Mouse (Mus musculus): Measurements from ENCODE around the gene Cftr. TPM values are rescaled to one million over a fixed set of nuclear protein-coding genes. Genes with fewer than 3 reads are reported as not detected.

Gene Cftr
- 4.2 and 4.7 TPM in 2 replicates for polyA plus RNA-seq (2015; fragmentation: Nextera tagmentation; extraction: Ambion mirVana)

DNA sequence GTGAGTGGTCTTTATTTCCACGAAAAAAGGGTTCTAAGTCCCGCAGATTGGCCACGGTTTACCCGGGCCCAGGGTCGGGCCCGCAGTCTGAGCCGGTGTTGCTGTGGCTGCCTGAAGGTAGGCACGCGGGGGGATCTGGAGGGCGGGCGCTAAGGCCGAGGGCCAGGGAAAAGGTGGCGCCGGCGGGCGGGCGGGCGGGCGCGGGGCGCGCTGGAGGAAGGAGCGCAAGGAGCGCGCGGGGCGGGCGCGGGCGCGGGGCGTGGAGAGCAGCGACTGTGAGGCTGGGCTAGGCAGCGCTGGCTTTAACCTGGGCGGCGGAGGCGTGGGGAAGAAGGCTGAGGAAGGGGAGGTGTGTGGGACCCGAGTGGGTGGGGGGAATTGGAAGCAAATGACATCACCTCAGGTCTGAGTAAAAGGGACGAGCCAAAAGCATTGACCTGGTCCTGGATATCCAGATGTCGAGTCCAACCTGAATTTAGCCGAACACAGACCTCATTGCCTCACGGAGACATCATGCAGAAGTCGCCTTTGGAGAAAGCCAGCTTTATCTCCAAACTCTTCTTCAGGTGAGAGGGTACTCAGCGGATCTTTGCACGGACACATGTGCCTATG is at the start of gene Cftr:
Cftr (plus strand) TSS at position 377 of the 612 bp plus-strand sequence.
- Histone ChIP-seq H3K27me3 (no peaks in the 10 kb centered on the region), H3K4me1 (no peaks in the 10 kb centered on the region), H3K4me3 (replicated peaks) (peak within 1 kb of the TSS; percentile 52), H3K36me3 (no peaks in the 10 kb centered on the region), H3K9ac (peak within 1 kb of the TSS; percentile 42), H3K9me3 (replicated peaks) (no peaks in the 10 kb centered on the region), H3K27ac (no peak within 1 kb of the TSS), H3K4me2 (peak within 1 kb of the TSS; percentile 85)
- ATAC-seq (replicated peaks; ENCODE audit: low FRiP score) = peak; percentile 89
- 1% methylated on average over 43 of the region's 45 CpGs for WGBS

DNA sequence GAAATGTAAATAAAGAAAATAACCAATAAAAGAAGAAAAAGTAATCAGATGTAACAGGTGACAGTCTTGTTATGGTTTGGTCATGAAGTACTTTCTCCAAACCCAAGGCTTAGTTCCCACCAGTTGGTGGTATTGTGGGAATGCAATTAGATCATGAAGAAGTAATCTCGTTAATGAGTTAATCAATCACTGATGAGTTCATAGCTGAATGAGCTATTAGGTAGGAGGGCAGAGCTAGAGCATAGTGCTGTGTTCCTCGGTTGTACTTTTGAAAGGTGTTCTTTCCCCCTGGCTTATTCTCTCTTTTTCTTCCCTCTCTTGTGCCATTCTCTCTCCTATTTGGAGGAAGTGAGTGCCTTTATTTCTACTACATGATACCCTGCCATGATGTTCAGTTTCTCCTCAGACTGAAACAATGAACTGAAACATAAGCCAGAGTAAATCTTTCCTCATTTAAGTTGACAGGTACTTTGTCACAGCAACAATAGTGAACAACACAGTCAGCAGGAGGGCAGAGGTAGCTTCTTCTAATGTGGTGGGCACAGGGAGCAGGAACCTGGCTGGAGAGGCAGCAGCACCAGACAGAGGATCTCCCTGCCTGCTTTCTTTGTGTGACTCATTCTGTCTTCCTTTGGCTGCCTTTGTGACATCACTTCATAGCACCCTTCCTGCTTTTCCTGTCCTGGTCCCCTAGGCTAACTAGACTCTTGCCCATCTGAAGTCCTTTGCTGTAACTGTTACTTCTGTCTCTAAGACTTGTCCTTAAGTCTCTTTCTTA is 43.1 kb upstream of the Cftr start:
- peak; percentile 70 for ATAC-seq (replicated peaks; ENCODE audit: low FRiP score)
- 71% methylated on average over 2 of the region's 2 CpGs for WGBS
- H3K27me3 ChIP-seq = no peaks in the 10 kb centered on the region
- no peak overlapping the region for H3K9ac ChIP-seq
- H3K27ac ChIP-seq = no peak overlapping the region
- no peak overlapping the region for H3K4me3 ChIP-seq (replicated peaks)
- no peaks in the 10 kb centered on the region for H3K36me3 ChIP-seq
- peaks cover 4% of the 10 kb centered on the region; the same call in 1 of the 2 replicates for H3K4me1 ChIP-seq
- no peaks in the 10 kb centered on the region for H3K9me3 ChIP-seq (replicated peaks)
- no peak overlapping the region for H3K4me2 ChIP-seq

DNA sequence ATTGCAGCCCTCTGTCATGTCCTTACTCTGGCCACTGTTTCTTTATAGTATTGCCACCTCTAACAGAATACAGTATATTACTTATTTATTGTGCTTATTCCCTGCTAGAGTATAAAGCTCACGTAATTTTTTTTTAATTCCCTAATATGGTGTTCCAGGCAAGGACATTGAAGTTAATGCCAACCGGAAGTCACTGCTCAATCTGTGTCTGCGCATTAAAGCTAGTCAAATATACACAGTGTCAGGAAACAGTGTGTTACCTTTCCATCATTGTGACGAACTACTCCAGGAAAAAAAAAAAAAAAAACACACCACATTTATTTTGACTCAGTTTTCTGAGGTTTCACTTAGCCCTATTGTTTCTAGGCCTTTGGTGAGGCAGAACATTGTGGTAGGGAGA is 42.4 kb upstream of the Cftr start:
- 77% methylated on average over 4 of the region's 4 CpGs for WGBS
- H3K4me3 ChIP-seq (replicated peaks) = no peak overlapping the region
- ATAC-seq (replicated peaks; ENCODE audit: low FRiP score) = no peak
- H3K4me2 ChIP-seq = no peak overlapping the region
- H3K9ac ChIP-seq = no peak overlapping the region
- no peaks in the 10 kb centered on the region for H3K36me3 ChIP-seq
- H3K4me1 ChIP-seq = peaks cover 4% of the 10 kb centered on the region; the same call in 1 of the 2 replicates
- H3K9me3 ChIP-seq (replicated peaks) = no peaks in the 10 kb centered on the region
- no peak overlapping the region for H3K27ac ChIP-seq
- no peaks in the 10 kb centered on the region for H3K27me3 ChIP-seq

DNA sequence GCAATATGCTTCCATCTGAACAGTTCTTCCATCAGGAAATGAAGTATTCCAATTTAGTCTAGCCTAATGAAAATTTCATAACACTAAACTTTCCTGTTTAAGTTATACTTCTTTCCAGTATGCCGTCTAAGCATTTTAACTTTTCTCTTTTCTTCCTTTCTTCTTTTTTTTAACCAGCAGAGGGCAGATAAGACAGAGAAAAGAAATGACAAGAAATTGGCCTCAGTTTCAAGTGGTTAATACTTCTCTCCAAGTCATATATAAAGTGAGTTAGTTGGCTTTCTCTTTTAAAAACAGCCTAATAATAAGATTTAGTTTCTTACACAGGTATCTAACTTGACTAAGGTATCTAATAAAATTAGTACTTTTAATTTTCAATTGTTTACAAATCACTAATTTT is 35.2 kb upstream of the Cftr start:
- no peak for ATAC-seq (replicated peaks; ENCODE audit: low FRiP score)
- H3K27me3 ChIP-seq = no peaks in the 10 kb centered on the region
- H3K9me3 ChIP-seq (replicated peaks) = no peaks in the 10 kb centered on the region

DNA sequence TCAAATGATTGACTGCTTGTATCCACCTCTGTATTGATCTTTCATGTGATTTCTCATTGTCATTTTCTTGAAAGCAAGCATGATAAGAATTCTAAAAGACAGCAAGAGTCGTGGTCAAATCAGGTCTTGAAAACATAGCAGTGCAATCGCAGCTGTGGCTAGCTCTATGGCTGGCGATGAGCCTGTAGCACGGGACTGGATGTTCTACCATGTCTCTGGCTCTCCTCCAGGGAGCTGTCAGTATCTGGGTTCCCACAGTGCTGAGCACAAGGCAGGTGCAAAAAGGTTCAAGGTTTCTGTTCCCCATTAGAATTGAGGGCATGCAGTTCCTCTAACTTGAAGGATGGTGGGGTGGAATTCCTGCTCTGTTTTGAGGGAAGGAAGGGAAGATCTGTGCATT is 17.5 kb upstream of the Cftr start:
- H3K9me3 ChIP-seq (replicated peaks) = no peaks in the 10 kb centered on the region
- H3K27ac ChIP-seq = no peak overlapping the region
- no peak overlapping the region for H3K4me3 ChIP-seq (replicated peaks)
- 75% methylated on average over 4 of the region's 4 CpGs for WGBS
- no peaks in the 10 kb centered on the region for H3K27me3 ChIP-seq
- H3K4me2 ChIP-seq = no peak overlapping the region
- H3K9ac ChIP-seq = no peak overlapping the region
- H3K36me3 ChIP-seq = no peaks in the 10 kb centered on the region
- no peaks in the 10 kb centered on the region for H3K4me1 ChIP-seq
- ATAC-seq (replicated peaks; ENCODE audit: low FRiP score) = no peak

More for the DNA sequence above, 35.2 kb upstream of the Cftr start:
- Histone ChIP-seq H3K4me1 (no peaks in the 10 kb centered on the region), H3K9ac (no peak overlapping the region), H3K4me2 (no peak overlapping the region), H3K36me3 (no peaks in the 10 kb centered on the region), H3K4me3 (replicated peaks) (no peak overlapping the region), H3K27ac (no peak overlapping the region)
- 44% methylated on average over 1 of the region's 1 CpGs for WGBS

DNA sequence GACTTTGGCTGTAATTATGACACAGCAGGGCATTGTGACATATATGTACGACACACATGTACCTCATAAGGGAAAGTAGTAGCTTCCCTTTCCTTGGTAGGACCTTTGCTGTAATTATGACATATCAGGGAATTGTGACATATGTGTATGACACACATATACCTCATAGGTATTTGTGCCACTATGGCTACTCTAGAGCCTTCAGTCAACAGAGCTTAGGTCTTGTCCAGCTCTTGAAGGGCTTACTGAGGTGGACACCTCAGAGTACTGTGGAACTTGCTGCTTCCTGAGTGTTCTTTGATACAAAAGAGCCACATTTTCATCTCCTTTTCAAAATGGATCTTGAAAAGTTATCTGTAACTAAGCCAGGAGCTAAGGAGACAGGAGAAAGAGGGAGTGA is 869 bp upstream of the Cftr start:
- no peaks in the 10 kb centered on the region for H3K36me3 ChIP-seq
- no peak overlapping the region for H3K27ac ChIP-seq
- no peaks in the 10 kb centered on the region for H3K4me1 ChIP-seq
- H3K4me3 ChIP-seq (replicated peaks) = no peak overlapping the region
- no peaks in the 10 kb centered on the region for H3K9me3 ChIP-seq (replicated peaks)
- no peak for ATAC-seq (replicated peaks; ENCODE audit: low FRiP score)
- no peak overlapping the region for H3K9ac ChIP-seq
- H3K27me3 ChIP-seq = no peaks in the 10 kb centered on the region
- no peak overlapping the region for H3K4me2 ChIP-seq
- WGBS = 91% methylated on average over 1 of the region's 1 CpGs

DNA sequence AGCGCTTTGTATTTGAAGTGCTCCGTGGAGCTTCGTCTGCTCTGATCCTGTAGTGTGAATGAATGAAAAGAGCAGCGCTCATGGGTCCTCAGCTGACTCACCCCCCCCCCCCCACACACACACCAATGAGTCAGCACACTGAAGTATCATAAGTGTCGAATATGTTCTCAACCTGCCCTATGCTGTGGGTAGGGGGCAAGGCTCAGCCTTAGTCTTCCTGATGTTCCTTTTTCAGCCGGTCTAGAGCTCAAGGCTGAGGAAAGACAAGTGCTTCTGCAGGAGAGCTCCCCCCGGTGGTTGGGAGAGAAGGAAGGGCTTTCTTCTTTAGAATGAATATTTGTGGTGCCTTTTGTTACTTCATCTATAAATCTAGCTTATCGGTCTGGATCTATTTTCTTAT is 1.1 kb downstream of the Cftr start:
- WGBS = 64% methylated on average over 8 of the region's 8 CpGs
- Histone ChIP-seq H3K4me1 (no peaks in the 10 kb centered on the region), H3K9me3 (replicated peaks) (no peaks in the 10 kb centered on the region), H3K27ac (no peak overlapping the region), H3K4me2 (peak overlapping the region; percentile 30; the same call in 1 of the 2 replicates), H3K4me3 (replicated peaks) (peak overlapping the region; percentile 17; the same call in 1 of the 2 replicates), H3K36me3 (no peaks in the 10 kb centered on the region), H3K9ac (no peak overlapping the region), H3K27me3 (no peaks in the 10 kb centered on the region)
- ATAC-seq (replicated peaks; ENCODE audit: low FRiP score) = peak; percentile 52; the same call in 1 of the 2 replicates

DNA sequence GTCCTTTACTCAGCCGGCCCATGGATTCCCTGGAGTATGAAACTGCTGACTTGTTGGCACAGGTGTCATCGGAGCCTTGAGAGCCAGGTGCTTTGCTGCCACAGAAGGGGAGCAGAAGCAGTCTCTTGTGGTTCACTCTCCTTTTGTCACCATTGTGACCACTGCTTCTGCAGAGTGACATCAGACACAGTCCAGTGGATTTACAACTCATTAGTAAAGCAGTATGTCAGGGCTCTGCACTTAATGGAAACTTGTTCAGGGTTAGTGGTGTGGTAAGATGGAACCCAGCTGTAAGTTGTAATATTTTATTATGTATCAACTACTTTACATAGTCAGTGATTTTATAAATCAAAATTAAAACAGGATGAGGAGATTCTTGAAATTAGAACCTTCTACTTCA is 7.0 kb downstream of the Cftr start:
- no peaks in the 10 kb centered on the region for H3K4me1 ChIP-seq
- 64% methylated on average over 2 of the region's 2 CpGs for WGBS
- no peak overlapping the region for H3K4me2 ChIP-seq
- ATAC-seq (replicated peaks; ENCODE audit: low FRiP score) = peak; percentile 79
- no peak overlapping the region for H3K9ac ChIP-seq
- H3K4me3 ChIP-seq (replicated peaks) = no peak overlapping the region
- no peaks in the 10 kb centered on the region for H3K27me3 ChIP-seq
- H3K27ac ChIP-seq = no peak overlapping the region
- H3K9me3 ChIP-seq (replicated peaks) = no peaks in the 10 kb centered on the region
- no peaks in the 10 kb centered on the region for H3K36me3 ChIP-seq

DNA sequence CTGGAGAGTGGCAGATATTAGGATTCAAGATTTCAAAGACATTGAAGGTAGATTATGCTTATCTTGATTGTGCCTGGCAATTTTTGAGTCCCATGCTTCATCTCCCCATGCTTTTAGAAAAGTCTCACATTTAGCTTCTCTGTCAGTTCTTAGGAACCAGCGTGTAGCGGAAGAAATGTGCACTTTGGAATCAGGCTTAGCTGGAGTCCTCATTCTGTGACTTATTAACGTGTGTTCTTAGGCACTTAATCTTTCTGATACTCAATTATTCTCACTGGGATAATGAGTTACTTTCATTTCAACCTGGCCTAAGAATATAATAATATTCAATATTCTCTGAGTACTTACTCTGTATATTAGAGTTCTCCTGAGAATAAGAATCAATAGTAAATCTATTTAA is 10.2 kb downstream of the Cftr start:
- Histone ChIP-seq H3K36me3 (no peaks in the 10 kb centered on the region), H3K27ac (no peak overlapping the region), H3K9me3 (replicated peaks) (no peaks in the 10 kb centered on the region), H3K4me1 (no peaks in the 10 kb centered on the region), H3K4me2 (no peak overlapping the region), H3K27me3 (no peaks in the 10 kb centered on the region), H3K9ac (no peak overlapping the region), H3K4me3 (replicated peaks) (no peak overlapping the region)
- no peak for ATAC-seq (replicated peaks; ENCODE audit: low FRiP score)
- 70% methylated on average over 3 of the region's 3 CpGs for WGBS

DNA sequence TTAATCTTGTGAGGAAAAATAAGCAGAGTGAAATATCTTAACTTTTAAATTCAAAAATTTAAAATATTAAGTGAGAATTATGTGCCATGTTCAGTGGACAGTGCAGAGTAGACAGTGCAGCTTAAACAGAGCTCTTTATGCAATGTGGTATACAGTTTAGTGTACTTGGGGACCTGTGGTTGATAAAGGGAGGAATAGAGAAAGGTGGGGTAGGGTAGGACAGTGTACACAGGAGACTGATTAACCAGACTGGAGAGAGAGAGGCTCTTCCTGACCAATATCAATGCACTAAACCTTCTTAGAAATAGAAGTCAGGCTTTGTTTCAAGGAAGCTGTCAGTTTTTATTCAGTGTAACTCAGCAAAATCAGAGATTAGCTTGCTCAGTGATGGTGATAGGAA is 12.4 kb downstream of the Cftr start:
- H3K27me3 ChIP-seq = no peaks in the 10 kb centered on the region
- no peaks in the 10 kb centered on the region for H3K4me1 ChIP-seq
- no peak overlapping the region for H3K4me3 ChIP-seq (replicated peaks)
- no peaks in the 10 kb centered on the region for H3K9me3 ChIP-seq (replicated peaks)
- no peak overlapping the region for H3K9ac ChIP-seq
- no peak overlapping the region for H3K4me2 ChIP-seq
- no peak for ATAC-seq (replicated peaks; ENCODE audit: low FRiP score)
- no peak overlapping the region for H3K27ac ChIP-seq
- H3K36me3 ChIP-seq = no peaks in the 10 kb centered on the region

DNA sequence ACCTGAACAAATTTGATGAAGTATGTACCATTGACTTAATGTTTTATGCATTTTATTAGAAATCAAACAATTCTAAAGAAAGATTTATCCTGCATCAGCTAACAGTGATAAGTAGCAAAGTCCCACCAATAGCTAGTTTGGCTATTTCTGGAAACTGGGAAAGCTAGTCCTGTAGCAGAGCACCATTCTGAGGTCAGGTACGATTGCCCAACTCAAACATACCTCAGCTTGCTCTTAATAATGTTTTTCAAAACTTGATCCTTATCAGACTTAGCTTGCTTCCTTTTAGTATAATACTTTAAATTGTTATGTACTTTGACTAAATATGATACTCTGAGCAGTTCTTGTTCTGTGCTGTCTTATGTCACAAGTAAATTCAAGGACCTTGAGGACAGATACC is 50.2 kb downstream of the Cftr start:
- no peak for ATAC-seq (replicated peaks; ENCODE audit: low FRiP score)
- H3K4me2 ChIP-seq = no peak overlapping the region
- no peak overlapping the region for H3K9ac ChIP-seq
- 73% methylated on average over 1 of the region's 1 CpGs for WGBS
- H3K36me3 ChIP-seq = no peaks in the 10 kb centered on the region
- H3K4me3 ChIP-seq (replicated peaks) = no peak overlapping the region
- H3K9me3 ChIP-seq (replicated peaks) = no peaks in the 10 kb centered on the region
- H3K27ac ChIP-seq = no peak overlapping the region
- H3K4me1 ChIP-seq = no peaks in the 10 kb centered on the region
- no peaks in the 10 kb centered on the region for H3K27me3 ChIP-seq

DNA sequence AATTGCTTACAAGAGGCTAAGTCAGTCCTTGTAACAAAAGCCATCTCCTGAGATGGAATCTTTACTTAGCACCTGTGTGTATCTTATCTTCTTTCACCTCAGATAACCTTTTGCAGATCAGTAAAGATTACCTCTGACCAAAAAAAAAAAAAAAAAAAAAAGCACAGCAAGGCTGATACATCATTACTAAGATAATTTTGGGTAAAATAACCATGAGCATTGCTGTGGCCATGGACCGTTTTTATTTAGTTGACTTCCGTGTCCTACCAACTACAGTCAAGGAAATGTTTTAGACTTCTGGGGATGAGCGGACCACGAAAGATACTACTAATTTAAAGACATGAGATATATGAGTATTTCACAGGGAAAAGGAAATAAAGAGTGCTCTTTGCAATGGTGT is 52.7 kb downstream of the Cftr start:
- Histone ChIP-seq H3K27ac (no peak overlapping the region), H3K4me1 (no peaks in the 10 kb centered on the region), H3K36me3 (no peaks in the 10 kb centered on the region), H3K9ac (no peak overlapping the region), H3K9me3 (replicated peaks) (no peaks in the 10 kb centered on the region), H3K4me3 (replicated peaks) (no peak overlapping the region), H3K4me2 (no peak overlapping the region), H3K27me3 (no peaks in the 10 kb centered on the region)
- no peak for ATAC-seq (replicated peaks; ENCODE audit: low FRiP score)
- 94% methylated on average over 4 of the region's 4 CpGs for WGBS
